Mouse (Mus musculus) intestine, embryonic 14.5 days (tissue): ENCODE data around the gene Nphp1. TPM values are rescaled to one million over a fixed set of nuclear protein-coding genes. Genes with fewer than 3 reads are reported as not detected.

Experiments
- ATAC-seq: fragments of 200-750 bp; cut with Nextera tagmentation; replicated peaks from 2 replicates; pipeline ENCODE4 v1.8.0; 2017; ENCODE audit warnings: low read depth, moderate number of reproducible peaks, moderate TSS enrichment, moderate library complexity; ENCODE audit not compliant: low FRiP score, low TSS enrichment
- DNase-seq: peaks from one replicate; pipeline ENCODE4 v3.0.0-alpha.2; 2018; ENCODE audit warnings: low spot score
- H3K27ac ChIP-seq: fragments of 300-500 bp; sonication (generic); 2 replicates; pipeline ENCODE4 v1.5.1; 2014; ENCODE audit warnings: low read depth, mild to moderate bottlenecking, control low read depth
- H3K27me3 ChIP-seq: fragments of 300-500 bp; sonication (generic); replicated peaks from 2 replicates; pipeline ENCODE4 v1.6.1; 2014; ENCODE audit warnings: low read length, control low read depth; ENCODE audit not compliant: control insufficient read depth, insufficient read depth
- H3K36me3 ChIP-seq: fragments of 300-500 bp; sonication (generic); 2 replicates; pipeline ENCODE4 v1.6.1; 2014; ENCODE audit warnings: low read length, control low read depth; ENCODE audit not compliant: control insufficient read depth, insufficient read depth
- H3K4me1 ChIP-seq: fragments of 300-500 bp; sonication (generic); replicated peaks from 2 replicates; pipeline ENCODE4 v1.6.1; 2014; ENCODE audit warnings: low read length, control low read depth, mixed read lengths; ENCODE audit not compliant: control insufficient read depth, insufficient read depth
- H3K4me2 ChIP-seq: fragments of 300-500 bp; sonication (generic); 2 replicates; pipeline ENCODE4 v1.6.1; 2014; ENCODE audit warnings: low read length
- H3K4me3 ChIP-seq: fragments of 300-500 bp; sonication (generic); 2 replicates; pipeline ENCODE4 v1.5.1; 2014; ENCODE audit warnings: low read depth, low read length, control low read depth, mixed read lengths
- H3K9ac ChIP-seq: fragments of 300-500 bp; sonication (generic); 2 replicates; pipeline ENCODE4 v1.6.1; 2014; ENCODE audit warnings: mild to moderate bottlenecking, low read length
- H3K9me3 ChIP-seq: fragments of 300-500 bp; sonication (generic); 2 replicates; pipeline ENCODE4 v1.6.1; 2016; ENCODE audit warnings: low read length, control low read depth; ENCODE audit not compliant: control insufficient read depth
- WGBS: fragments of 180-500 bp; shearing (Covaris S2); extraction: QIAGEN DNeasy Blood & Tissue Kit; methylation state at CpG from one replicate; pipeline ENCODE4 v1.1.7; 2014; 5-methylcytosine and 5-hydroxymethylcytosine counted together
- polyA plus RNA-seq: library from polyadenylated mRNA; unstranded; fragments of >200 nt; fragmentation: Nextera tagmentation; extraction: Ambion mirVana; gene quantifications from 2 replicates; pipeline ENCODE4 v1.2.1, GENCODE M21; 2014

Nphp1 gene
- polyA plus RNA-seq = 20.6 and 22.7 TPM in 2 replicates

DNA sequence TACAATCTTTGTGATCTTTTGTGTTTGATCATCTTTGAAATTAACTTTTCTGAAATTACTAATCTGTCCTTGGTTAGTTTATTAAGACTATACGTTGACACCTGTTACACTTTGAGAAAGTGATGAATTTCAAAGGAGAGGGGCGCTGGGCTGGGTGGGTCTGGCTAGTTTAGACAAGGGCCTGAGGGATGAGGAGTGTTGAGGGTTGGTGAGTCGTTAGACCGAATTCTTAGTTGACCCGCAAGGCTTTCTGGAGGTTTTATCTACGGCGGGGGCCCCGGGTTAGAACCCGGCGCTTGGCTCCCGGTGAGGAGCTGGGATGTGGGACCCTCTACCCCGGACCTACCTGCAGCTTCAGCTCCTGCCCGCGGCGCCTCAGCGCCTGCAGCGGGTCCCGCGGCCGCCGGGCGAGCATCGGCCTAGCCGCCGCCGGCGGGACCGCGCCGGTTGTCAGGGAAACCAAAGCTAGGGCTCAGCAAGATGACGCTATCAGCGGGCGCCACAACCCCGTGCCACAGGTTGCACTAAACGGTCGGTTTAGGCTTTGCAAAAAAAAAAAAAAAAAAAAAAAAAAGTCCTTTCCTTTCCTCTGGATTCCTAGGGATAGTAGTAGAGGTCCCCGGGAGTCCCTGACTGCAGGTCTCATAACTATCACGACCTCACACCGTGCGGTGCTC is at the start of gene Nphp1:
Gene Nphp1 (minus strand): TSS at position 458 of the 677 bp plus-strand sequence.
- Histone ChIP-seq H3K27ac (peak within 1 kb of the TSS; percentile 69), H3K4me2 (peak within 1 kb of the TSS; percentile 76), H3K9me3 (no peaks in the 10 kb centered on the region), H3K36me3 (no peaks in the 10 kb centered on the region), H3K4me1 (peaks cover 22% of the 10 kb centered on the region), H3K9ac (peak within 1 kb of the TSS; percentile 53), H3K27me3 (no peaks in the 10 kb centered on the region), H3K4me3 (peak within 1 kb of the TSS; percentile 64)
- ATAC-seq (peak; percentile 83), DNase-seq (peak; percentile 92)
- under 1% methylated on average over 40 of the region's 40 CpGs for WGBS

DNA sequence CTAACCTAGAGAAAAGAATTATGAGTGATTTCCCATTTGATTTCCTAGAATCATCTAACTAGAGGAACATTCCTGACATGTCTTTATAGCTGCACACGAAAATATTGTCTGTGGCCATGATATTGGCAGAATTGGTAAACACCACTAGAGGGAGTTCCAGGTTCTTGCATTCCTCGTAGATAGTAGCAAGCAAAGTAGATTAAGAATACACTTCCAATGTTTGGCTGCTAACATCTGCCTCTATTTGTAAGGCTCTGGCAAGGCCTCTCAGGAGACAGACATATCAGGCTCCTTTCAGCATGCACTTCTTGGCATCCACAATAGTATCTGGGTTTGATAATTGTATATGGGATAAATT is 44.1 kb upstream of the Nphp1 start:
- Histone ChIP-seq H3K36me3 (0 out of 2 replicates have a peak, but pooled peaks cover 4% of the 10 kb centered on the region), H3K4me3 (no peak overlapping the region), H3K27me3 (no peaks in the 10 kb centered on the region; the same call in 1 of the 2 replicates), H3K4me2 (no peak overlapping the region), H3K9ac (no peak overlapping the region), H3K27ac (no peak overlapping the region), H3K9me3 (no peaks in the 10 kb centered on the region), H3K4me1 (0 out of 2 replicates have a peak, but pooled peaks cover 2% of the 10 kb centered on the region)
- DNase-seq (no peak), ATAC-seq (no peak)
- WGBS = 19% methylated on average over 2 of the region's 2 CpGs

GRCm38 (mm10) chr2:127832103-127832832 is 43.6 kb upstream of the Nphp1 start:
- peaks cover 9% of the 10 kb centered on the region for H3K36me3 ChIP-seq
- no peaks in the 10 kb centered on the region for H3K9me3 ChIP-seq
- 39% methylated on average over 11 of the region's 11 CpGs for WGBS
- H3K9ac ChIP-seq = peak overlapping the region; percentile 34; the same call in 1 of the 2 replicates
- no peak for DNase-seq
- ATAC-seq = peak; percentile 28; the same call in 1 of the 2 replicates
- 0 out of 2 replicates have a peak, but pooled peaks cover 2% of the 10 kb centered on the region for H3K4me1 ChIP-seq
- peak overlapping the region; percentile 65 for H3K4me3 ChIP-seq
- H3K4me2 ChIP-seq = peak overlapping the region; percentile 71
- no peaks in the 10 kb centered on the region; the same call in 1 of the 2 replicates for H3K27me3 ChIP-seq
- no peak overlapping the region for H3K27ac ChIP-seq

- H3K4me3 ChIP-seq = peak within 1 kb of the TSS; percentile 65
- under 1% methylated on average over 56 of the region's 56 CpGs for WGBS
- peak within 1 kb of the TSS; percentile 71 for H3K4me2 ChIP-seq
- H3K9me3 ChIP-seq = no peaks in the 10 kb centered on the region
- no peak within 1 kb of the TSS for H3K27ac ChIP-seq
- peak within 1 kb of the TSS; percentile 61 for H3K9ac ChIP-seq
- 0 out of 2 replicates have a peak, but pooled peaks cover 2% of the 10 kb centered on the region for H3K4me1 ChIP-seq
- peak; percentile 95 for DNase-seq
- peak; percentile 94 for ATAC-seq
- H3K27me3 ChIP-seq = no peaks in the 10 kb centered on the region; the same call in 1 of the 2 replicates
- peaks cover 14% of the 10 kb centered on the region for H3K36me3 ChIP-seq
Measured at GRCm38 (mm10) chr2:127831401-127832102, 42.9 kb upstream of the Nphp1 start, which contains the start of gene Bub1. Gene Bub1 (minus strand): TSS chr2:127831865.

GRCm38 (mm10) chr2:127791919-127792603 is 3.4 kb upstream of the Nphp1 start, which contains the start of gene Mtln:
Gene Mtln (minus strand): TSS chr2:127792488.
- no peaks in the 10 kb centered on the region for H3K9me3 ChIP-seq
- H3K4me1 ChIP-seq = peaks cover 22% of the 10 kb centered on the region
- peak within 1 kb of the TSS; percentile 70 for H3K4me2 ChIP-seq
- 2% methylated on average over 37 of the region's 37 CpGs for WGBS
- peak within 1 kb of the TSS; percentile 75 for H3K9ac ChIP-seq
- ATAC-seq (peak; percentile 95), DNase-seq (peak; percentile 89)
- H3K27me3 ChIP-seq = no peaks in the 10 kb centered on the region
- H3K4me3 ChIP-seq = peak within 1 kb of the TSS; percentile 83
- H3K36me3 ChIP-seq = no peaks in the 10 kb centered on the region
- H3K27ac ChIP-seq = peak within 1 kb of the TSS; percentile 82

DNA sequence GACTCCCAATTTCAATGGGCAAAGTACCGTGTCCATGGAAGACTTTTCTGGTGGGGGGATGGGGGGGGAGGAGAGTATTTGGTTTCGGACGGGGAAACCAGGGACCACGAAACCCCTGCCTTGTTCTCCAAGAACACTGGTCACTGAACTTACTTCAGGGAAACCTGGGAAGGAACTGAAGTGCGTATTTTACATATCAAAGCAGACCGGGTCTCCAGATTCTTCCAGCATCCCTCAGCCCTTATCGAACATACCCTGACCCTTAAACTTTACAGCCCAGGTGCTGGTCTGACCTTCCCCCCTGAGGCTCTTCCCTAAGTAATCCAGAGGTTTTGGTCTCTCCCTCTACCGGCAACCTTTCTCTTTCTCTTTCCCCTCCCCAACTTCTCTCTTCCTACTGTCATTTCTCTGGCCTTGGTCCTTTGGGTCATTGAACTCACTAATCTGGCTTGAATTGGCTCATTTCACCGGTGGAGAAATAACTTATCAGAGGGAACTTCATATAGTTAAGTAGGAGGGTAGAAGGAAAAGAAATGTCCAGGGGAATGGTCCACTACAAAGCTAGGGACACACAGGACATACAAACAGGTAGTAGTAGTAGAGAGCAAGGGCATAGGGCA is 1.1 kb upstream of the Nphp1 start:
- no peak for DNase-seq
- H3K4me3 ChIP-seq = no peak overlapping the region
- peaks cover 22% of the 10 kb centered on the region for H3K4me1 ChIP-seq
- H3K9me3 ChIP-seq = no peaks in the 10 kb centered on the region
- WGBS = 33% methylated on average over 9 of the region's 9 CpGs
- H3K4me2 ChIP-seq = peak overlapping the region; percentile 76
- ATAC-seq = no peak
- H3K27me3 ChIP-seq = no peaks in the 10 kb centered on the region
- no peak overlapping the region for H3K9ac ChIP-seq
- peak overlapping the region; percentile 69; the same call in 1 of the 2 replicates for H3K27ac ChIP-seq
- no peaks in the 10 kb centered on the region for H3K36me3 ChIP-seq

DNA sequence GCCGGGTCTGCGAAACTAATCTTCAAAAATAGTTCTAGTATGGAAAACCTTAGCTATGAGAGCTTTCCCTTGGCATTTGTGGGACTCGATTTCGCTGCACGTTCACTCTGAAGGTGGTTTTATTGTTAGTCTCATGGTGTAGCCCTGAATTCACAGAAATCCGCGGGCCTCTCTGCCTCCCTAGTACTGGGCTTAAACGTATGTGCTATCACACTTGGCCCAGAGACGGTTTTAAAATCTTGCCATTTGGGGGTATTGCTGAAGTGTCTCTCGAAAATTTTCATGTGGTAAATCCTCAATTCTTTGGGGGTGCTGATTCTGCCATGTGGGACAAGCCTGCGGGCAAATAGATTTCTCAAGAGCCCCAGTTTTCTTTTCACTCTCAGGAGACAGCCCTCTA is 441 bp upstream of the Nphp1 start:
- no peak for DNase-seq
- peaks cover 22% of the 10 kb centered on the region for H3K4me1 ChIP-seq
- ATAC-seq = no peak

More for the DNA sequence above, 441 bp upstream of the Nphp1 start:
- peak overlapping the region; percentile 69 for H3K27ac ChIP-seq
- no peaks in the 10 kb centered on the region for H3K27me3 ChIP-seq
- peak overlapping the region; percentile 64 for H3K4me3 ChIP-seq
- H3K9ac ChIP-seq = peak overlapping the region; percentile 53
- whole genome bisulfite sequencing = 5% methylated on average over 11 of the region's 11 CpGs
- no peaks in the 10 kb centered on the region for H3K36me3 ChIP-seq
- no peaks in the 10 kb centered on the region for H3K9me3 ChIP-seq
- H3K4me2 ChIP-seq = peak overlapping the region; percentile 76
